Mouse (Mus musculus) liver, embryonic 14.5 days (tissue): ENCODE results near the gene Dcaf5. TPM values are rescaled to one million over a fixed set of nuclear protein-coding genes. Genes with fewer than 3 reads are reported as not detected.

Experiments used
- ATAC-seq: fragments of 200-750 bp; cut with Nextera tagmentation; 2 replicates; pipeline ENCODE4 v1.8.0; 2017; ENCODE audit warnings: moderate number of reproducible peaks, mild to moderate bottlenecking, moderate library complexity; ENCODE audit not compliant: insufficient read depth
- DNase-seq, 3 experiments: peaks; one replicate each; pipeline ENCODE4 v3.0.0-alpha.2; 2012 to 2013; ENCODE audit warnings: low read depth in 3 of 3, low spot score in 3 of 3
- H3K27ac ChIP-seq: fragments of 300-500 bp; sonication (generic); 2 replicates; pipeline ENCODE4 v1.5.1; 2014; ENCODE audit warnings: moderate library complexity, mild to moderate bottlenecking, control low read depth, inconsistent platforms
- H3K27me3 ChIP-seq: fragments of 300-500 bp; sonication (generic); 2 replicates; pipeline ENCODE4 v1.6.1; 2014; ENCODE audit warnings: mild to moderate bottlenecking, low read length, moderate library complexity; ENCODE audit not compliant: control insufficient read depth, insufficient read depth
- H3K36me3 ChIP-seq: fragments of 300-500 bp; sonication (generic); replicated peaks from 2 replicates; pipeline ENCODE4 v1.6.1; 2014; ENCODE audit warnings: low read depth; ENCODE audit not compliant: control insufficient read depth, insufficient read depth
- H3K4me1 ChIP-seq, 2 experiments: fragments of 200-500 bp in 1 of 2; fragments of 300-500 bp in 1 of 2; sonication (generic) in 1 of 2; replicated peaks; 2 replicates each; pipeline ENCODE4 v1.6.1; 2012 to 2014; ENCODE audit warnings: antibody characterized with exemption in 1 of 2, inconsistent platforms in 1 of 2, low read length in 1 of 2; ENCODE audit not compliant: control insufficient read depth in 2 of 2, insufficient read depth in 2 of 2
- H3K4me2 ChIP-seq: fragments of 300-500 bp; sonication (generic); 2 replicates; pipeline ENCODE4 v1.6.1; 2014; ENCODE audit warnings: low read depth, mild to moderate bottlenecking, control low read depth, moderate library complexity
- H3K4me3 ChIP-seq, 2 experiments: fragments of 200-500 bp in 1 of 2; fragments of 300-500 bp in 1 of 2; sonication (generic) in 1 of 2; 2 replicates each; pipeline ENCODE4 v1.5.1; 2012 to 2014; ENCODE audit warnings: low read depth in 2 of 2, low read length in 2 of 2, mild to moderate bottlenecking in 2 of 2, control low read depth in 1 of 2, inconsistent platforms in 1 of 2, moderate library complexity in 1 of 2; ENCODE audit not compliant: insufficient read depth in 1 of 2
- H3K9ac ChIP-seq: fragments of 300-500 bp; sonication (generic); replicated peaks from 2 replicates; pipeline ENCODE4 v1.6.1; 2014; ENCODE audit warnings: mild to moderate bottlenecking, control low read depth, moderate library complexity
- H3K9me3 ChIP-seq: fragments of 300-500 bp; sonication (generic); 2 replicates; pipeline ENCODE4 v1.6.1; 2016; ENCODE audit warnings: low read length, mixed read lengths; ENCODE audit not compliant: control insufficient read depth
- CTCF ChIP-seq: IDR thresholded peaks from 2 replicates; pipeline ENCODE4 v1.5.1; 2016; ENCODE audit warnings: antibody characterized with exemption, low read depth, control low read depth
- EP300 ChIP-seq: IDR thresholded peaks from 2 replicates; pipeline ENCODE4 v1.6.1; 2016; ENCODE audit warnings: antibody characterized with exemption, low read depth
- WGBS: fragments of 180-500 bp; shearing (Covaris S2); extraction: QIAGEN DNeasy Blood & Tissue Kit; methylation state at CpG from one replicate; pipeline ENCODE4 v1.1.7; 2014; ENCODE audit not compliant: insufficient replicate concordance; 5-methylcytosine and 5-hydroxymethylcytosine counted together
- polyA plus RNA-seq, 2 experiments: library from polyadenylated mRNA; depleted of rRNA in 1 of 2; stranded (reverse) in 1 of 2; unstranded in 1 of 2; fragments of >200 nt; fragmentation: Nextera tagmentation in 1 of 2; extraction: Ambion mirVana in 1 of 2; gene quantifications; 2 replicates each; pipeline versions ENCODE4 v1.2.1 to v1.2.3; 2012 to 2014

Dcaf5 gene
- polyA plus RNA-seq, 2 experiments = 1.6 to 4.0 TPM

DNA sequence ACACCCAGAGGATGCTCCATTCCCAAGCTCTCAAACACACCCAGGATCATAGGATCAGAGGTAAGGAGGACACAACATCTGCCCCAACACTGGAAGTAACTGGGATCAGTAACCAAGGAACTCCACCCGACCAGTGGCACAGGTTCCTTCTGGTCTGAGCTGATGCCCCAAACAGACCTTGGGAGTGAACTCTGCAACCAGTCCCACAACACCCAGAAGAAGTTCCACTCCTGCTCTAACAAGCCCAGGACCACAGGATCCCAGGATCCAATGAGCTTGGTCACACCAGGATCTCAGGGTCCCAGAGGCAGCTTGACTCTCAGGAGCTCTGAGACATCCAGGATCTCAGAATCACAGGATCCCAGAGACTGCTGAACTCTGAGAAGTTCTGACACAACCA is 17.1 kb upstream of the Dcaf5 start:
- Histone ChIP-seq H3K27me3 (no peaks in the 10 kb centered on the region), H3K4me1 (no peaks in the 10 kb centered on the region), H3K27ac (no peak overlapping the region), H3K9me3 (no peaks in the 10 kb centered on the region), H3K4me2 (no peak overlapping the region), H3K9ac (no peak overlapping the region), H3K36me3 (no peaks in the 10 kb centered on the region), H3K4me3 (no peak overlapping the region)
- no peak for ATAC-seq
- 56% methylated on average over 1 of the region's 1 CpGs for WGBS
- TF ChIP-seq CTCF (no peak), EP300 (no peak)
- DNase-seq = no peak

DNA sequence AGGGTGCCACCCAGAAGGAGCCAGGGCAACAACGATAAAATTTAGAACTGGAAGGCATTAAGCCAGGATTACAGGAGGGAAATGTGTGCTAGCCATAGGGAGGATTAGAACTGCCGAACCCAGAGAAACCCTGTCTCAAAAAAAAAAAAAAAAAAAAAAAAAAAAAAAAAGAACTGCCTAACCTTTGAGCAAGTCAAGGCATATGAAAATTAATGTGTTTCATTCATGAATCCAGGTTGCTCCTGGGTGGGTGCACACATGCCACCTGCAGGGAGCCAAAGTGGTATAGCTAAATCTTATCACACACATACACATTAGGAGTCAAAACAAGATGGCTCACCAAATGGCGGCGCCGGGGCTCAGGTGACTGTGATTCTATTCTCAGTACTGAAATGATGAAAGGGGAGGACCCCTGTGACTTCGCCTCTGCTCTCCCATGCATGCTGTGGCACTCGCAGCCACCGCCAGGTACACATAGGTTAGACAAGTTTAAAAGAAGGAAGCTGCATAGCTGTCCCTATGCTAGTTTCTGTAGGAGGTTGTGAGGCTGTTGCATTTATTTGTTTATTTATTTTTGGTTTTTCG is 8.2 kb upstream of the Dcaf5 start:
- Histone ChIP-seq H3K27me3 (no peaks in the 10 kb centered on the region), H3K4me1 (no peaks in the 10 kb centered on the region), H3K4me2 (no peak overlapping the region), H3K9me3 (no peaks in the 10 kb centered on the region), H3K4me3 (no peak overlapping the region), H3K9ac (no peak overlapping the region), H3K36me3 (no peaks in the 10 kb centered on the region), H3K27ac (no peak overlapping the region)
- DNase-seq = no peak
- ATAC-seq = no peak
- TF ChIP-seq CTCF (no peak), EP300 (no peak)
- WGBS = 61% methylated on average over 9 of the region's 9 CpGs

DNA sequence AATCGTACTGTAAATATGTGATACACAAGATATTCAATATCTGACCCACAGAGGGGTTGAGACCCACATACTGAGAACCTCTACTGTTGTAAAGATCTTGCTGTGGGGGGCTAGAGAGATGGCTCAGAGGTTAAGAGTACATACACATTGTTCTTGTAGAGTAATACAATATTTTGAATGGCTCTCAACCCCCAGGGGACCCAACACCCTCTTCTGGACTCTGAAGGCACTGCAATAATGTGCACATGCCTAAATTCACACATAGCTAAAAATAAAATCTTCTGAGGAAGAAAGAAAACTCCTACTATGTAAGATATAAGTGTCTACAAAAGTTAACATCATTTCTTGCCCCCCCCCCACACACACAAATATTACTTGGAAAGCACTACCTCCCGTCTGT is 4.6 kb upstream of the Dcaf5 start:
- WGBS = 59% methylated on average over 2 of the region's 2 CpGs
- no peak for ATAC-seq
- no peaks in the 10 kb centered on the region for H3K9me3 ChIP-seq
- no peak overlapping the region for H3K9ac ChIP-seq
- no peaks in the 10 kb centered on the region for H3K27me3 ChIP-seq
- no peak for DNase-seq
- TF ChIP-seq EP300 = no peak
- TF ChIP-seq CTCF = peak; percentile 7; the same call in 1 of the 2 replicates
- no peak overlapping the region for H3K4me3 ChIP-seq
- H3K4me2 ChIP-seq = no peak overlapping the region
- H3K27ac ChIP-seq = no peak overlapping the region
- H3K4me1 ChIP-seq = no peaks in the 10 kb centered on the region; a peak in 1 of 4 replicates
- no peaks in the 10 kb centered on the region for H3K36me3 ChIP-seq

DNA sequence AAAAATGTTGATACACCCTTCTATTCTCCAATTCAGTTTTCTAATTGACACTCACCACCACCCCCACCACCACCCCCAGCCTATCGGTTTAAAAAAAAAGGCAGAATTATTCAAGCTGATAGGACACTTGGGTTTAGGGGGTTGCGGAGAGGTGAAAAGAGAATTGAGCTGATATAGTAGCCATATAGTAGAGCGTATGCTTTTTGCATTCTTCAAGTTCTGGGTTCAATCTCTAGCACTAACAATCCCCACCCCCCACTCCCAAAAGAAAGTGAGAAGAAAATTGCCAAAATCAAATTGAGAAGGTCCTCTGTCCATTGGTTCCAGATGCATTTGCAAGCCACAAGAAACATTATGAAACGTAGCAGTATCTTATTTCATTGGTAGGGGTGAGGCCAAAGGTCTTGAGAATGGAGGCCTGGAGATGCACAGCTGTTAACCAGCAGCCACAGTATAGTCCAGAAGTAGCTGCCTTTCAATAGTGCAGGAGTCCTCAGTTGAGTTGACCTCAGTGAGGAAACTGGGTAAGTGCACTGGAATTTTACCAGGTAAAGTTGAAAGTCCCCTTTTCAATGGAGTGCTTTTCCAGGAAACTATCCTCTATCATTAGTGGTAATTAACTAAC is 762 bp upstream of the Dcaf5 start:
- Histone ChIP-seq H3K9me3 (no peaks in the 10 kb centered on the region), H3K36me3 (no peaks in the 10 kb centered on the region), H3K4me1 (peaks cover 0 to 3% of the 10 kb centered on the region in 2 experiments; a peak in 2 of 4 replicates), H3K4me2 (peak overlapping the region; percentile 95), H3K27me3 (no peaks in the 10 kb centered on the region), H3K4me3 (peak overlapping the region; percentile 73 to 93), H3K9ac (peak overlapping the region; percentile 87; the same call in 1 of the 2 replicates), H3K27ac (no peak overlapping the region)
- TF ChIP-seq EP300 = no peak
- TF ChIP-seq CTCF = no peak
- 40% methylated on average over 4 of the region's 4 CpGs for WGBS
- no peak for DNase-seq
- no peak for ATAC-seq

DNA sequence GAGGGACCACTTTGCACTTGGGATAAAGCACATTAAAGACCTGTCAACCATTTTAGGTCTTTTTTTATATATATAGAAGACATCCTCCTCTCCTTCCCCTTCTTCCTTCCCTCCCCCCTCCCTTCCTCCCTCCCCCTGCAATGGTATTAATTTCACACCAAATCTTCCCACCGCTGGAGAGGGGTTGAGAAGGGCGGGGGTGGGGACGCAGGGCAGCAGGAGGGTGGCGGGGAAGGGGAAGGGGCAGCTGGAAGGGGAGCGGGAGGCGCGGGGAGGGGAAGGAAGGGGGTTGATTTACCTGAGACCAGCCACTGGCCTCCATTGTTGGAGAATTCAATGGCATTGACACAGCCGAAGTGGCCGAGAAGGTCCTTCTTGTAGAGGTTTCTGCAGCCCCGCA is 514 bp downstream of the Dcaf5 start:
- Histone ChIP-seq H3K4me2 (peak overlapping the region; percentile 95), H3K4me1 (peaks cover 0 to 3% of the 10 kb centered on the region in 2 experiments; a peak in 2 of 4 replicates), H3K27me3 (no peaks in the 10 kb centered on the region), H3K9me3 (no peaks in the 10 kb centered on the region), H3K27ac (peak overlapping the region; percentile 42), H3K9ac (peak overlapping the region; percentile 87), H3K4me3 (peak overlapping the region; percentile 73 to 93), H3K36me3 (no peaks in the 10 kb centered on the region)
- no peak for TF ChIP-seq EP300
- no peak for TF ChIP-seq CTCF
- DNase-seq (peak in 1 of 3 experiments; percentile 10), ATAC-seq (peak; percentile 26)
- WGBS = under 1% methylated on average over 8 of the region's 10 CpGs
